Mouse (Mus musculus) CH12.LX (cell line): ENCODE results near the gene Tmprss11e. TPM values are rescaled to one million over a fixed set of nuclear protein-coding genes. Genes with fewer than 3 reads are reported as not detected.

Source experiments
- DNase-seq: peaks from one replicate; pipeline ENCODE4 v3.0.0-alpha.2; 2013; ENCODE audit errors: extremely low read depth
- H3K27ac ChIP-seq: 2 replicates; pipeline ENCODE4 v1.5.1; 2012; ENCODE audit warnings: low read depth, mild to moderate bottlenecking, control low read depth, moderate library complexity; ENCODE audit not compliant: insufficient read depth
- H3K27me3 ChIP-seq: replicated peaks from 2 replicates; pipeline ENCODE3; 2012; ENCODE audit warnings: inconsistent platforms
- H3K36me3 ChIP-seq, 2 experiments: replicated peaks in 1 of 2; 2 replicates each; pipeline versions ENCODE3 to v1.6.1; 2012; ENCODE audit warnings: inconsistent platforms in 1 of 2, low read length in 1 of 2, mild to moderate bottlenecking in 1 of 2, mixed read lengths in 1 of 2, moderate library complexity in 1 of 2; ENCODE audit not compliant: control insufficient read depth in 1 of 2, insufficient read depth in 1 of 2
- H3K4me1 ChIP-seq, 2 experiments: 2 replicates each; pipeline ENCODE4 v1.6.1; 2012; ENCODE audit warnings: inconsistent platforms in 1 of 2, moderate library complexity in 1 of 2; ENCODE audit not compliant: insufficient read depth in 2 of 2, control insufficient read depth in 1 of 2
- H3K4me2 ChIP-seq: 2 replicates; pipeline ENCODE4 v1.6.1; 2012; ENCODE audit warnings: low read depth, mild to moderate bottlenecking, control low read depth; ENCODE audit not compliant: poor library complexity, insufficient read depth, severe bottlenecking
- H3K4me3 ChIP-seq, 3 experiments: fragments of 150-350 bp in 1 of 3; sonication (generic) in 1 of 3; replicated peaks in 1 of 3; 2 replicates each; pipeline versions ENCODE3 to v1.5.1; 2011 to 2012; ENCODE audit warnings: low read depth in 2 of 3, low read length in 2 of 3, mild to moderate bottlenecking in 2 of 3, moderate library complexity in 2 of 3, control low read depth in 1 of 3, improper control_type of control experiment in 1 of 3, inconsistent platforms in 1 of 3, mixed read lengths in 1 of 3; ENCODE audit not compliant: poor library complexity in 1 of 3
- H3K79me2 ChIP-seq: replicated peaks from 2 replicates; pipeline ENCODE4 v1.6.1; 2012; ENCODE audit warnings: mild to moderate bottlenecking, moderate library complexity; ENCODE audit not compliant: control insufficient read depth, poor library complexity, insufficient read depth, severe bottlenecking; ENCODE audit errors: extremely low read depth
- H3K9ac ChIP-seq: 2 replicates; pipeline ENCODE4 v1.6.1; 2012; ENCODE audit warnings: low read depth, mild to moderate bottlenecking, control low read depth, moderate library complexity; ENCODE audit not compliant: insufficient read depth
- H3K9me3 ChIP-seq: replicated peaks from 2 replicates; pipeline ENCODE3; 2012; ENCODE audit warnings: low read length, inconsistent platforms, mixed read lengths
- CHD1 ChIP-seq: IDR thresholded peaks from 2 replicates; pipeline ENCODE4 v1.6.1; 2012; ENCODE audit warnings: low read depth, low read length, improper control_type of control experiment, inconsistent platforms
- CHD2 ChIP-seq: IDR thresholded peaks from 2 replicates; pipeline ENCODE4 v1.6.1; 2011; ENCODE audit warnings: low read length, improper control_type of control experiment
- CTCF ChIP-seq, 2 experiments: IDR thresholded peaks in 1 of 2; conservative IDR thresholded peaks in 1 of 2; 2 replicates each; pipeline ENCODE4 v1.5.1; 2011 to 2012; ENCODE audit warnings: low read depth in 2 of 2, low read length in 2 of 2, improper control_type of control experiment in 1 of 2, inconsistent platforms in 1 of 2, mild to moderate bottlenecking in 1 of 2, moderate library complexity in 1 of 2
- ELF1 ChIP-seq: IDR thresholded peaks from 2 replicates; pipeline ENCODE4 v1.6.1; 2014; ENCODE audit warnings: low read depth, mild to moderate bottlenecking, inconsistent platforms, low read length, improper control_type of control experiment
- ETS1 ChIP-seq: conservative IDR thresholded peaks from 2 replicates; pipeline ENCODE4 v1.6.1; 2012; ENCODE audit warnings: low read depth, mild to moderate bottlenecking, inconsistent platforms, low read length, improper control_type of control experiment, moderate library complexity
- GABPA ChIP-seq: IDR thresholded peaks from 2 replicates; pipeline ENCODE4 v1.6.1; 2012; ENCODE audit warnings: low read depth, low read length, improper control_type of control experiment, inconsistent platforms; ENCODE audit not compliant: insufficient replicate concordance
- JUN ChIP-seq: IDR thresholded peaks from 2 replicates; pipeline ENCODE4 v1.6.1; 2011; ENCODE audit warnings: low read depth, mild to moderate bottlenecking, low read length, improper control_type of control experiment, moderate library complexity; ENCODE audit not compliant: insufficient read depth
- KAT2A ChIP-seq: IDR thresholded peaks from 2 replicates; pipeline ENCODE4 v1.6.1; 2012; ENCODE audit warnings: low read length, improper control_type of control experiment, inconsistent platforms; ENCODE audit not compliant: insufficient replicate concordance
- MAFK ChIP-seq: IDR thresholded peaks from 2 replicates; pipeline ENCODE4 v1.6.1; 2011; ENCODE audit warnings: low read length, improper control_type of control experiment; ENCODE audit not compliant: insufficient replicate concordance
- MAZ ChIP-seq: IDR thresholded peaks from 2 replicates; pipeline ENCODE4 v1.6.1; 2012; ENCODE audit warnings: low read depth, mild to moderate bottlenecking, inconsistent platforms, low read length, improper control_type of control experiment, moderate library complexity
- MXI1 ChIP-seq: IDR thresholded peaks from 2 replicates; pipeline ENCODE4 v1.6.1; 2011; ENCODE audit warnings: mild to moderate bottlenecking, low read depth, low read length, improper control_type of control experiment
- NRF1 ChIP-seq: IDR thresholded peaks from 2 replicates; pipeline ENCODE4 v1.6.1; 2014; ENCODE audit warnings: low read depth, mild to moderate bottlenecking, inconsistent platforms, low read length, improper control_type of control experiment, moderate library complexity
- PAX5 ChIP-seq: IDR thresholded peaks from 2 replicates; pipeline ENCODE4 v1.6.1; 2012; ENCODE audit warnings: low read length, inconsistent platforms, mixed read lengths
- RAD21 ChIP-seq: IDR thresholded peaks from 2 replicates; pipeline ENCODE4 v1.6.1; 2011; ENCODE audit warnings: low read depth, mild to moderate bottlenecking, low read length, improper control_type of control experiment, moderate library complexity
- SIN3A ChIP-seq: IDR thresholded peaks from 2 replicates; pipeline ENCODE4 v1.6.1; 2012; ENCODE audit warnings: low read length, improper control_type of control experiment, inconsistent platforms
- SMC3 ChIP-seq: IDR thresholded peaks from 2 replicates; pipeline ENCODE4 v1.6.1; 2011; ENCODE audit warnings: low read depth, low read length, improper control_type of control experiment
- TBP ChIP-seq: conservative IDR thresholded peaks from 2 replicates; pipeline ENCODE4 v1.6.1; 2011; ENCODE audit warnings: low read depth, low read length, improper control_type of control experiment
- TCF12 ChIP-seq: IDR thresholded peaks from 2 replicates; pipeline ENCODE4 v1.6.1; 2014; ENCODE audit warnings: low read depth, mild to moderate bottlenecking, inconsistent platforms, low read length, improper control_type of control experiment
- ZC3H11A ChIP-seq: IDR thresholded peaks from 2 replicates; pipeline ENCODE4 v1.6.1; 2012; ENCODE audit warnings: low read depth, mild to moderate bottlenecking, inconsistent platforms, low read length, improper control_type of control experiment
- ZKSCAN1 ChIP-seq: IDR thresholded peaks from 2 replicates; pipeline ENCODE4 v1.6.1; 2012; ENCODE audit warnings: low read depth, inconsistent platforms, low read length, improper control_type of control experiment, borderline replicate concordance
- ZNF384 ChIP-seq: IDR thresholded peaks from 2 replicates; pipeline ENCODE4 v1.6.1; 2012; ENCODE audit warnings: low read depth, low read length, improper control_type of control experiment, inconsistent platforms
- dilution Hi-C: fragments of 300-500 bp; cut with MboI; formaldehyde crosslinking; loops from 2 replicates; pipeline ENCODE4 v1.14.3; 2020; ENCODE audit warnings: low sequenced_read_pairs; ENCODE audit not compliant: extremely low pct_unique_long_range_greater_than_20kb, extremely low pct_ligation_motif_present
- in situ Hi-C: fragments of 300-500 bp; cut with MboI; formaldehyde crosslinking; loops from 3 replicates; pipeline ENCODE4 v1.14.3; 2019; ENCODE audit warnings: low sequenced_read_pairs, low pct_ligation_motif_present, low pct_unique_long_range_greater_than_20kb, mixed read lengths
- polyA plus RNA-seq: library from polyadenylated mRNA; unstranded; fragments of >175 nt; gene quantifications from 2 replicates; pipeline ENCODE4 v1.2.1, GENCODE M21; 2012; ENCODE audit warnings: low read depth; ENCODE audit not compliant: insufficient read length
- total RNA-seq, 2 experiments: library from RNA; depleted of rRNA; stranded (reverse); fragments of 300-350 nt in 1 of 2; fragments of >200 nt in 1 of 2; gene quantifications; 2 replicates each; pipeline ENCODE4 v1.2.3; 2012 to 2014

Tmprss11e gene
- total and polyA plus RNA-seq, 3 experiments, result not detected

GRCm38 (mm10) chr5:86684667-86685066 is 60.9 kb downstream of the Tmprss11e start (continued):
- no peak for TF ChIP-seq KAT2A
- no peak for TF ChIP-seq ZNF384
- no peak for TF ChIP-seq CHD2
- TF ChIP-seq ZC3H11A, result peak; percentile 33
- TF ChIP-seq MAZ, result no peak
- no peak for TF ChIP-seq GABPA
- peak; percentile 82 for TF ChIP-seq SMC3
- no peak for TF ChIP-seq MXI1

DNA sequence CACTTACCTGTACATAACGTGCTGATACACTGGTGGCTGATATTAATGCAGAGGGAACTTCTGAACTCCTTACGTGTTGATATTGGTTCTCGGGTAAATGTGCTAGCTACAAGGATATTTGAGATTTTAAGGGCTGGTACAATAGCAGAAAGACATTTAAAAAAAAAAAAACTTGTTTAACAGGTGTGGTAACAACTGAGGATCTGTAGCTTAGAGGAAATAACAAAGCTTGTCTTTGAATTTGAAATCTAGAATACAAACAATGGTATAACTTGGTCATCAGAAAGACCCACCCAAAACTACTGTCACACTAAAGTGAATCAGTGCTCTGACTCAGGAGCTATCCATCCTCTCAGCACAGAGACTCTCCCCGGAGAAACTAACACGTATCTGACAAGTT is 69.4 kb downstream of the Tmprss11e start, which contains the start of gene Tmprss11b:
Tmprss11b (minus strand) TSS at position 101 of the 400 bp plus-strand sequence.
- in situ Hi-C loops (no loop called here), dilution Hi-C loops (no loop called here)
- DNase-seq, result no peak
- H3K4me2 ChIP-seq, result no peak within 1 kb of the TSS
- no peaks in the 10 kb centered on the region for H3K27me3 ChIP-seq
- no peak within 1 kb of the TSS for H3K4me3 ChIP-seq
- no peak within 1 kb of the TSS for H3K9ac ChIP-seq
- H3K9me3 ChIP-seq, result no peaks in the 10 kb centered on the region
- no peaks in the 10 kb centered on the region for H3K79me2 ChIP-seq
- no peak within 1 kb of the TSS for H3K27ac ChIP-seq
- H3K4me1 ChIP-seq, result no peaks in the 10 kb centered on the region
- TF ChIP-seq PAX5 (no peak), ZKSCAN1 (no peak), NRF1 (no peak), ELF1 (no peak), SMC3 (no peak), JUN (no peak), CHD1 (no peak), SIN3A (no peak), CTCF (conservative IDR thresholded peaks at IDR 0.05 in 1 of 2, IDR thresholded peaks at IDR 0.05 in 1 of 2; ENCODE audit: low read depth in 2 of 2, low read length in 2 of 2) (no peak), ZC3H11A (no peak), GABPA (no peak), RAD21 (no peak), MAFK (no peak), TBP (no peak), CHD2 (no peak), TCF12 (no peak), ETS1 (no peak)
- H3K36me3 ChIP-seq, result no peaks in the 10 kb centered on the region

Other genes starting within 250 kb of the Tmprss11e start
- not detected in 2 replicates for gene Tmprss11g, start 227.2 kb downstream of the Tmprss11e start, total RNA-seq (2012; rRNA removed)
- gene Tmprss11g, start 227.2 kb downstream of the Tmprss11e start, total RNA-seq (2014; rRNA removed), result not detected in 2 replicates
- not detected in 2 replicates for gene Tmprss11g, start 227.2 kb downstream of the Tmprss11e start, polyA plus RNA-seq
- gene Tmprss11f, start 113.4 kb downstream of the Tmprss11e start, total RNA-seq (2012; rRNA removed), result not detected in 2 replicates
- gene Tmprss11f, start 113.4 kb downstream of the Tmprss11e start, total RNA-seq (2014; rRNA removed), result not detected in 2 replicates
- not detected in 2 replicates for gene Tmprss11f, start 113.4 kb downstream of the Tmprss11e start, polyA plus RNA-seq
- not detected in 2 replicates for gene Tmprss11b, start 69.5 kb downstream of the Tmprss11e start, total RNA-seq (2012; rRNA removed)
- gene Tmprss11b, start 69.5 kb downstream of the Tmprss11e start, total RNA-seq (2014; rRNA removed), result not detected in 2 replicates
- gene Tmprss11b, start 69.5 kb downstream of the Tmprss11e start, polyA plus RNA-seq, result not detected in 2 replicates
- 40.0 and 47.8 TPM in 2 replicates for gene Ythdc1, start 58.4 kb upstream of the Tmprss11e start, total RNA-seq (2012; rRNA removed)
- gene Ythdc1, start 58.4 kb upstream of the Tmprss11e start, total RNA-seq (2014; rRNA removed), result 64.9 and 69.4 TPM in 2 replicates
- 116 and 118 TPM in 2 replicates for gene Ythdc1, start 58.4 kb upstream of the Tmprss11e start, polyA plus RNA-seq
- not detected in 2 replicates for gene Ugt2b34, start 161.1 kb upstream of the Tmprss11e start, total RNA-seq (2012; rRNA removed)
- gene Ugt2b34, start 161.1 kb upstream of the Tmprss11e start, total RNA-seq (2014; rRNA removed), result not detected in 2 replicates
- gene Ugt2b34, start 161.1 kb upstream of the Tmprss11e start, polyA plus RNA-seq, result not detected in 2 replicates
- gene Ugt2b1, start 180.7 kb upstream of the Tmprss11e start, total RNA-seq (2012; rRNA removed), result not detected in 2 replicates
- not detected in 2 replicates for gene Ugt2b1, start 180.7 kb upstream of the Tmprss11e start, total RNA-seq (2014; rRNA removed)
- not detected in 2 replicates for gene Ugt2b1, start 180.7 kb upstream of the Tmprss11e start, polyA plus RNA-seq